Comparison of ENCODE assay signal across 8 mouse cellular contexts in the genomic region with DNA sequence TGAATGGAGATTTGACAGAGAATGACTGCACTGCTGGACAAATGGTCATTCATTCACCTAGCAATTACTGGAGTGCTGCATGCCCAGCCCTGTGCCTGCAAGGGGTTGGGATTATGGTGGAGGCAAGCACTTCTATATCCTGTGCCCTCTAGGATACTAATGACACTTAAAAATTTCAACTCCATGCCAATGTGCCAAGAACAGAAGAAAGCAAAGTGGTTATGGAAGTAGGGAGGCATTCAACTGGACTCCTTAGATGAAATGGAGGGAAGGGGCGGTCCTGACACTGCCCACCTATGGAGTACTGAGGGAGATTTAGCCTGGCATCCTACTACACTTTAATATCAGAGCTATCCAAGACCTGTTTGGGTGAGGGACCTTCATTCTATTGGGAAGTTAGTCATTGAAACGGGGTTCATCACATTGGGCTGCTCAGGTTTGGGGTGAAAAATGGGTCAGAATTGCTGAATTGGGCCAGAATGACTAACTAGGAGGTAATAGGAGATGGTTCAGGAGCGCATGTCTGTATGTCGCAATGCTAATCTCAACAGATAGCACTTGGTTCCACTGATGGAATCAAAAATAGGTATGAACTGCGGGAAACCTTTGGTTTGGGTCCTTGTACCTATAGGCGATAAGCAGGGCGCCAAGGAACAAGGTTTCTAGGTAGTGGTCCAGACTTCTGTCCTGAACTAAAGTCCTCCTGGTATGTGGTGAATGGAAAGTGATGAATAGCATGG. TPM values are rescaled to one million over a fixed set of nuclear protein-coding genes. Genes with fewer than 3 reads are reported as not detected.
DNase-seq lines count a peak whose midpoint lies in the region; ATAC-seq and TF ChIP-seq lines count a peak whose summit lies in the region.

No protein-coding gene starts in this region.

- peak overlapping the region; percentile 81 for H3K9ac ChIP-seq in liver, embryonic 13.5 days
- H3K9ac ChIP-seq in stomach, postnatal 0 days (ENCODE audit: low read length), result peak overlapping the region; percentile 71

- DNase-seq in cerebellum, adult 9-10 months, result no peak
- no peak for DNase-seq in testis, postnatal 14 days (ENCODE audit: low spot score)
- DNase-seq in liver, embryonic 13.5 days, result no peak
- DNase-seq in stomach, postnatal 0 days (ENCODE audit: low spot score), result no peak
- DNase-seq in yolk sac, embryonic 10.5 days (ENCODE audit: low spot score), result no peak
- no peak for DNase-seq in kidney, postnatal 14 days

- no peak for TF ChIP-seq CTCF in testis, adult 2 months (IDR thresholded peaks at IDR 0.05; ENCODE audit: control insufficient read depth, insufficient read depth, insufficient replicate concordance, low read depth, low read length)
- TF ChIP-seq CTCF in stomach, postnatal 0 days (IDR thresholded peaks at IDR 0.05; ENCODE audit: low read depth), result no peak

- H3K4me3 ChIP-seq in testis, adult 2 months (ENCODE audit: control insufficient read depth, low read depth, low read length), result peak overlapping the region; percentile 95
- H3K4me3 ChIP-seq in liver, embryonic 13.5 days (replicated peaks), result peak overlapping the region; percentile 93
- peak overlapping the region; percentile 79 for H3K4me3 ChIP-seq in stomach, postnatal 0 days (ENCODE audit: low read depth, low read length)

- H3K27ac ChIP-seq in testis, adult 2 months (ENCODE audit: control insufficient read depth, insufficient read depth, low read depth, low read length), result peak overlapping the region; percentile 90
- peak overlapping the region; percentile 75 for H3K27ac ChIP-seq in liver, embryonic 13.5 days
- peak overlapping the region; percentile 56; the same call in 1 of the 2 replicates for H3K27ac ChIP-seq in stomach, postnatal 0 days (replicated peaks)

- ATAC-seq in cerebellum, adult (ENCODE audit: insufficient number of reproducible peaks, low FRiP score, low TSS enrichment), result 0 out of 2 replicates have a peak, but pooled peaks have one; percentile 2
- no peak for ATAC-seq in liver, embryonic 13.5 days (ENCODE audit: low read depth)
- no peak for ATAC-seq in stomach, postnatal 0 days (ENCODE audit: low FRiP score, low TSS enrichment)

- no peak for TF ChIP-seq EP300 in stomach, postnatal 0 days (optimal IDR thresholded peaks at IDR 0.05)

- H3K36me3 ChIP-seq in testis, adult 2 months (ENCODE audit: control insufficient read depth, insufficient read depth, low read length), result no peaks in the 10 kb centered on the region
- peaks cover 9% of the 10 kb centered on the region; the same call in 1 of the 2 replicates for H3K36me3 ChIP-seq in liver, embryonic 13.5 days
- H3K36me3 ChIP-seq in stomach, postnatal 0 days (ENCODE audit: control insufficient read depth, insufficient read depth, low read length), result 0 out of 2 replicates have a peak, but pooled peaks cover 2% of the 10 kb centered on the region

- peak overlapping the region; percentile 93 for H3K4me2 ChIP-seq in liver, embryonic 13.5 days
- peak overlapping the region; percentile 75 for H3K4me2 ChIP-seq in stomach, postnatal 0 days (replicated peaks; ENCODE audit: low read depth)

- peaks cover 11% of the 10 kb centered on the region for H3K4me1 ChIP-seq in testis, adult 2 months (ENCODE audit: control insufficient read depth, insufficient read depth, low read length)
- peaks cover 34% of the 10 kb centered on the region for H3K4me1 ChIP-seq in liver, embryonic 13.5 days (replicated peaks)
- no peaks in the 10 kb centered on the region; the same call in 1 of the 2 replicates for H3K4me1 ChIP-seq in stomach, postnatal 0 days (replicated peaks; ENCODE audit: control insufficient read depth, insufficient read depth)

- no peaks in the 10 kb centered on the region for H3K9me3 ChIP-seq in liver, embryonic 13.5 days (replicated peaks)
- no peaks in the 10 kb centered on the region for H3K9me3 ChIP-seq in stomach, postnatal 0 days (ENCODE audit: control insufficient read depth, low read length)

- no peaks in the 10 kb centered on the region for H3K27me3 ChIP-seq in testis, adult 2 months (ENCODE audit: control insufficient read depth, insufficient read depth, low read length)
- H3K27me3 ChIP-seq in liver, embryonic 13.5 days, result no peaks in the 10 kb centered on the region
- no peaks in the 10 kb centered on the region for H3K27me3 ChIP-seq in stomach, postnatal 0 days (ENCODE audit: control insufficient read depth, insufficient read depth, low read length)

- 63% methylated on average over 7 of the region's 7 CpGs for WGBS in liver, embryonic 13.5 days (ENCODE audit: insufficient replicate concordance)
- WGBS in stomach, postnatal 0 days, result 66% methylated on average over 7 of the region's 7 CpGs

- TF ChIP-seq POLR2A in testis, adult 2 months (IDR thresholded peaks at IDR 0.05; ENCODE audit: control insufficient read depth, low read depth, low read length), result no peak

RNA-seq across cellular contexts. Expression of gene Fam193a, which starts 1.0 kb away (rescaled TPM):
- 137 and 148 TPM in 2 replicates for polyA plus RNA-seq in testis, adult 2 months (2012; rRNA removed)
- 3.8 and 3.9 TPM in 2 replicates for polyA plus RNA-seq in liver, embryonic 13.5 days (2015; fragmentation: Nextera tagmentation; extraction: Ambion mirVana)
- 3.2 and 3.5 TPM in 2 replicates for polyA plus RNA-seq in stomach, postnatal 0 days (2015; fragmentation: Nextera tagmentation; extraction: Ambion mirVana)

RNA-seq across cellular contexts. Expression of gene Rnf4, which starts 32.6 kb away (rescaled TPM):
- polyA plus RNA-seq in testis, adult 2 months (2012; rRNA removed), result 82.2 and 102 TPM in 2 replicates
- polyA plus RNA-seq in liver, embryonic 13.5 days (2015; fragmentation: Nextera tagmentation; extraction: Ambion mirVana), result 79.1 and 89.1 TPM in 2 replicates
- 85.2 and 85.7 TPM in 2 replicates for polyA plus RNA-seq in stomach, postnatal 0 days (2015; fragmentation: Nextera tagmentation; extraction: Ambion mirVana)

Comparison
In these comparisons a context has a peak if more than half of its experiments do, and no peak if none do; other contexts are left out.
1. RNA of gene Fam193a, which starts 1.0 kb away (polyA plus RNA-seq): 137 to 148 TPM in testis, adult 2 months; 3.8 to 3.9 TPM in liver, embryonic 13.5 days and 3.2 to 3.5 TPM in stomach, postnatal 0 days; every median in the first group is over 10 times any median in the second.
2. Peak in every context shown above with its lines, with median percentiles within 50 percentile points of each other: H3K27ac ChIP-seq and H3K4me3 ChIP-seq.